Mouse (Mus musculus) kidney, adult 2 months (tissue): ENCODE measurements at regions not wholly inside any gene's neighbourhood (a gene's known extent, or its start where the extent isn't known, plus 50 kb on each side); places are given as distances from the start of the nearest gene placed in this dataset.

ENCODE experiments used
- CTCF ChIP-seq: fragments of 200-500 bp; conservative IDR thresholded peaks from 2 replicates; pipeline ENCODE4 v1.5.1; 2011; ENCODE audit warnings: low read depth, mild to moderate bottlenecking, control low read depth, low read length, moderate library complexity, mixed read lengths; ENCODE audit not compliant: insufficient read depth, insufficient read length
- POLR2A ChIP-seq: fragments of 200-500 bp; IDR thresholded peaks from one replicate; pipeline ENCODE4 v1.6.1; 2011; ENCODE audit warnings: low read depth, low read length, control low read depth

- TF ChIP-seq POLR2A (no peak), CTCF (no peak)
Measured at GRCm38 (mm10) chr2:128377176-128377575, 213.8 kb upstream of the Spdye4c start.
